Mouse (Mus musculus) spleen, adult 2 months (tissue): ENCODE data around the gene Rbp7. TPM values are rescaled to one million over a fixed set of nuclear protein-coding genes. Genes with fewer than 3 reads are reported as not detected.

ENCODE experiments used
- DNase-seq, 2 experiments: peaks; one replicate each; pipeline versions ENCODE4 v3.0.0 to v3.0.0-alpha.2; 2012 to 2021; ENCODE audit warnings: low spot score in 2 of 2, low read depth in 1 of 2
- H3K27ac ChIP-seq: fragments of 200-500 bp; 2 replicates; pipeline ENCODE4 v1.5.1; 2012; ENCODE audit warnings: low read length, inconsistent platforms; ENCODE audit not compliant: insufficient read depth
- H3K27me3 ChIP-seq: fragments of 200-500 bp; 2 replicates; pipeline ENCODE4 v1.6.1; 2012; ENCODE audit warnings: mild to moderate bottlenecking, moderate library complexity, low read length, inconsistent platforms; ENCODE audit not compliant: control insufficient read depth, insufficient read depth
- H3K36me3 ChIP-seq: fragments of 200-500 bp; 2 replicates; pipeline ENCODE4 v1.6.1; 2012; ENCODE audit warnings: mild to moderate bottlenecking, low read length, inconsistent platforms; ENCODE audit not compliant: control insufficient read depth, insufficient read depth
- H3K4me1 ChIP-seq: fragments of 200-500 bp; 2 replicates; pipeline ENCODE4 v1.6.1; 2011; ENCODE audit warnings: inconsistent platforms; ENCODE audit not compliant: control insufficient read depth, insufficient read depth, insufficient read length
- H3K4me3 ChIP-seq: fragments of 200-500 bp; 2 replicates; pipeline ENCODE4 v1.5.1; 2011; ENCODE audit warnings: mild to moderate bottlenecking, inconsistent platforms; ENCODE audit not compliant: insufficient read depth, insufficient read length; ENCODE audit errors: extremely low read depth
- CTCF ChIP-seq: fragments of 200-500 bp; IDR thresholded peaks from 2 replicates; pipeline ENCODE4 v1.5.1; 2011; ENCODE audit warnings: mild to moderate bottlenecking, inconsistent platforms; ENCODE audit not compliant: insufficient read depth, insufficient read length, insufficient replicate concordance; ENCODE audit errors: extremely low read depth
- POLR2A ChIP-seq: fragments of 200-500 bp; IDR thresholded peaks from 2 replicates; pipeline ENCODE4 v1.6.1; 2011; ENCODE audit warnings: low read depth, low read length, inconsistent platforms
- WGBS: fragments of 180-500 bp; shearing (Covaris S2); methylation state at CpG from one replicate; pipeline ENCODE4 v1.1.7; 2018; 5-methylcytosine and 5-hydroxymethylcytosine counted together
- polyA plus RNA-seq: library from polyadenylated mRNA; depleted of rRNA; stranded (reverse); fragments of >200 nt; gene quantifications from 2 replicates; pipeline ENCODE4 v1.2.3, GENCODE M21; 2012

Rbp7 gene
- polyA plus RNA-seq, 1 experiment: not detected

DNA sequence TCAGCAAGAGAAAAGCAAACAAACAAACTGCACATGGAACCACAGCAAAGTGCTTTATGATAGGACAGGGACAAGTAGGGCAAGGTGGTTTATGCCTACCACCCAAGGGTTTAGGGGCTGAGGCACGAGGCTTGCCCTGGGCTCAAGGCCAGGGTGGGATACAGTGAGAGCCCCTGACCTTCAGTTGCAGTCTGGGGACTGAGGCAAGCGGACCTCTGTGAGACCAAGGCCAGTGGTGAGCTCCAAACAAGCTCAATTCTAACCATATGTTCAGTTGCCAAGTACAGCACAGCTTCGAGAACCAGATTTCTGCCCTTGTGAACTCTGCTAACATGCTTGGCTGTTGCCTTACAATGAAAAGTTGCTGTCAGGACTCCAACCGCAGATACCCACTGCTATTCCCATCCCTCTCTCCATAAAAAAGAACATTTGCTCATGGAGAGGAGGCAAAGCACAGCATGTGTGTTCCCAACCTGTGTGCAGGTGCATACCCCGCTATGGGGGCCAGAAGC is 36.9 kb downstream of the Rbp7 start:
- H3K4me1 ChIP-seq: no peaks in the 10 kb centered on the region; the same call in 1 of the 2 replicates
- WGBS: 86% methylated on average over 5 of the region's 5 CpGs
- no peak for TF ChIP-seq POLR2A
- TF ChIP-seq CTCF: no peak
- no peaks in the 10 kb centered on the region; the same call in 1 of the 2 replicates for H3K36me3 ChIP-seq
- no peak overlapping the region for H3K4me3 ChIP-seq
- H3K27me3 ChIP-seq: no peaks in the 10 kb centered on the region
- DNase-seq: no peak
- no peak overlapping the region for H3K27ac ChIP-seq

DNA sequence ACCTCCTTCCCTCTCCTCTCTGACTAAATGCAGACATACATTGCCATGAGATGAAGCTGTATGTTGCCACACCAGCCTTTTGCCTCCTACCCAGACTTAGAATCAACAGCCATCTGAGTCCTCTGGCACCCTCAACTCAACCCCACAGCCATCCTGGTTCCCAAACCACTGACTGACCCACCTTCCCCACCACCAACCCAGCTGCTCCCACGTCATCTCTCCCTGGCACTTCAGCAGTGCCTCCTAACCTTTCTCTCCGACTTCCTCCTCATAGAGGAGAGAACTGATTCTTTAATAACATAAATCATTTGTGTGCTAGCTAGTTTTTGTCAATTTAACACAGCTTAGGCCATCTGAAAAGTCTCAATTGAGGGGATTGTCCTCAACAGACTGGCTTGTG is 37.8 kb downstream of the Rbp7 start:
- Histone ChIP-seq H3K36me3 (no peaks in the 10 kb centered on the region), H3K27ac (no peak overlapping the region)

GRCm38 (mm10) chr4:149416417-149416816 is 38.4 kb downstream of the Rbp7 start:
- 76% methylated on average over 10 of the region's 10 CpGs for WGBS
- TF ChIP-seq CTCF (no peak), POLR2A (no peak)
- DNase-seq: no peak
- H3K4me3 ChIP-seq: no peak overlapping the region
- no peaks in the 10 kb centered on the region for H3K27me3 ChIP-seq
- no peak overlapping the region for H3K27ac ChIP-seq
- H3K4me1 ChIP-seq: no peaks in the 10 kb centered on the region; the same call in 1 of the 2 replicates
- H3K36me3 ChIP-seq: no peaks in the 10 kb centered on the region

More for the DNA sequence above, 37.8 kb downstream of the Rbp7 start:
- no peak for TF ChIP-seq POLR2A
- TF ChIP-seq CTCF: no peak
- Histone ChIP-seq H3K27me3 (no peaks in the 10 kb centered on the region), H3K4me3 (no peak overlapping the region), H3K4me1 (no peaks in the 10 kb centered on the region; the same call in 1 of the 2 replicates)
- WGBS: 65% methylated on average over 2 of the region's 2 CpGs
- no peak for DNase-seq

- Histone ChIP-seq H3K27ac (no peak overlapping the region), H3K4me3 (no peak overlapping the region), H3K4me1 (no peaks in the 10 kb centered on the region; the same call in 1 of the 2 replicates), H3K27me3 (no peaks in the 10 kb centered on the region), H3K36me3 (no peaks in the 10 kb centered on the region)
- DNase-seq: no peak
- 41% methylated on average over 13 of the region's 13 CpGs for whole genome bisulfite sequencing
- TF ChIP-seq CTCF: no peak
- no peak for TF ChIP-seq POLR2A
These were observed 39.1 kb downstream of the Rbp7 start for GRCm38 (mm10) chr4:149415651-149416169.

DNA sequence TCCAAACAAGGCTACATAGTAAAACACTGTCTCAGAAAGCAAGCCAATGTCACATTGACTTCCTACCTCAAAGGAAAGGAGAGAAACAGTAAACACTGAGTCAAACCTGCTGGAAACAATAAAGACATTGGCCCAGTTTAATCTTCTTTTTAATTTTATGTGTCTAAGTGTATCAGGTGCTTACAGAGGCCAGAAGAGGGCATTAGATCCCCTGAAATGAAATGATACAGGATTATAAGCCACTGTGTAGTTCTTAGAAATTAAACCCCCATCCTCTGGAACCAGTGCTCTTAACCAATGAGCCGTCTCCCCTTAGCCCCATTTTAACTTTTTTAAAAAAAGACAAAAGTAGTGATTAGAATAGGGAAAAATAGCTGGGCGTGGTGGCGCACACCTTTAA is 40.5 kb downstream of the Rbp7 start:
- Histone ChIP-seq H3K27ac (no peak overlapping the region), H3K27me3 (no peaks in the 10 kb centered on the region), H3K4me3 (no peak overlapping the region), H3K4me1 (no peaks in the 10 kb centered on the region; the same call in 1 of the 2 replicates), H3K36me3 (no peaks in the 10 kb centered on the region)
- WGBS: 93% methylated on average over 3 of the region's 3 CpGs
- no peak for DNase-seq
- TF ChIP-seq POLR2A: no peak

DNA sequence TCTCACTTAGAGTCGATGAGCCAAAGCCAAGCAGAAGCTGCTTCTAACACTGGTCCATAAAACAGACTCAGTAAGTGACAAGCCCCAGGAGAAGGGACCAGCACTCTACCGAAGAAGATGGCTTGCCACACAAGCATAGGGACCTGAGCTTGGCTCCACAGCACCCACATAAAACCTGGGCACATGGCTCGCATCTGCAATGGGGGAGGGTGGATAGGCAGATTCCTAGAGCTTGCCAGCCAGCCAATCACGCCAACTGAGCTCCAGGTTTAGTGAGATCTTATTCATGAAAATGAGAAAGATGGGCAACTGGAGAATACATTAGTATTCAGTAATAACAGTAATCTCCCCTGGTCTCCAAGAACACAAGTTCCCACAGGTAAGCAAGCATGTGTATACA is 45.0 kb downstream of the Rbp7 start:
- WGBS: 80% methylated on average over 4 of the region's 4 CpGs

GRCm38 (mm10) chr4:149408331-149408730 is 46.4 kb downstream of the Rbp7 start:
- Histone ChIP-seq H3K4me1 (0 out of 2 replicates have a peak, but pooled peaks cover 2% of the 10 kb centered on the region), H3K4me3 (no peak overlapping the region), H3K27ac (no peak overlapping the region), H3K27me3 (no peaks in the 10 kb centered on the region), H3K36me3 (no peaks in the 10 kb centered on the region)
- 84% methylated on average over 6 of the region's 6 CpGs for WGBS
- DNase-seq: no peak
- TF ChIP-seq POLR2A: no peak
- TF ChIP-seq CTCF: no peak

More for the DNA sequence above, 45.0 kb downstream of the Rbp7 start:
- Histone ChIP-seq H3K27ac (no peak overlapping the region), H3K27me3 (no peaks in the 10 kb centered on the region), H3K4me3 (no peak overlapping the region), H3K4me1 (no peaks in the 10 kb centered on the region), H3K36me3 (no peaks in the 10 kb centered on the region)
- TF ChIP-seq POLR2A: no peak
- no peak for TF ChIP-seq CTCF
- no peak for DNase-seq
